Mouse (Mus musculus): Measurements from ENCODE around the gene Irs1.

- no peak for TF ChIP-seq CTCF (IDR thresholded peaks at IDR 0.05; ENCODE audit: extremely low read depth, insufficient read depth, low read length)
- TF ChIP-seq POLR2A (IDR thresholded peaks at IDR 0.05; ENCODE audit: extremely low read depth, insufficient read depth, low read length): no peak
Observed at GRCm38 (mm10) chr1:82183913-82184442, 107.2 kb downstream of the Irs1 start.
